ENCODE assay signal across 22 mouse cellular contexts in genomic region chr2:26264646-26265045, GRCm38 (mm10). TPM values are rescaled to one million over a fixed set of nuclear protein-coding genes. Genes with fewer than 3 reads are reported as not detected.
"Had no signal": no experiment of that assay in that cellular context is flagged by ENCODE, and none has a peak within 500 bp of the region (broad histone marks: within the 10 kb centered on the region; RNA-seq: fewer than 3 reads in every experiment).

No protein-coding gene starts in this region.

- H3K4me1 ChIP-seq: heart, embryonic 12.5 days; hindbrain, embryonic 12.5 days; liver, embryonic 13.5 days had no signal

- ATAC-seq: hindbrain, embryonic 16.5 days; inflammation-experienced regulatory T-cells, adult 6 months had no signal

- H3K9me3 ChIP-seq: heart, embryonic 10.5 days; heart, embryonic 12.5 days; hindbrain, embryonic 10.5 days; hindbrain, embryonic 12.5 days; kidney, embryonic 15.5 days; limb, embryonic 12.5 days; liver, embryonic 13.5 days had no signal

- H3K36me3 ChIP-seq: heart, embryonic 10.5 days; heart, embryonic 12.5 days; hindbrain, embryonic 10.5 days; hindbrain, embryonic 12.5 days; kidney, embryonic 15.5 days; limb, embryonic 12.5 days; liver, embryonic 13.5 days had no signal

- H3K27me3 ChIP-seq: hindbrain, embryonic 12.5 days; kidney, embryonic 15.5 days; limb, embryonic 12.5 days had no signal

- H3K4me3 ChIP-seq: gastrocnemius, adult 2 months; heart, embryonic 10.5 days; heart, embryonic 12.5 days; hindbrain, embryonic 10.5 days; hindbrain, embryonic 12.5 days; kidney, embryonic 15.5 days; layer of hippocampus, adult 2 months; limb, embryonic 12.5 days; liver, embryonic 13.5 days had no signal

- H3K4me2 ChIP-seq: heart, embryonic 12.5 days; hindbrain, embryonic 12.5 days; hindbrain, embryonic 14.5 days; kidney, embryonic 15.5 days; limb, embryonic 12.5 days; liver, embryonic 11.5 days; liver, embryonic 13.5 days had no signal

- DNase-seq: gastrocnemius, adult 2 months; gastrocnemius, postnatal 25 days; heart, adult 18-20 months; kidney, adult 11 months; kidney, adult 2 months; kidney, adult 9 months; liver; liver, embryonic 13.5 days had no signal

- H3K9ac ChIP-seq: heart, embryonic 12.5 days; hindbrain, embryonic 12.5 days; hindbrain, embryonic 14.5 days; kidney, embryonic 15.5 days; limb, embryonic 12.5 days; liver, embryonic 13.5 days had no signal

- H3K27ac ChIP-seq: gastrocnemius, adult 2 months; heart, embryonic 10.5 days; hindbrain, embryonic 10.5 days; hindbrain, embryonic 12.5 days; hindbrain, embryonic 14.5 days; kidney, embryonic 15.5 days; kidney, postnatal 0 days; layer of hippocampus, adult 2 months; limb, embryonic 12.5 days; liver, embryonic 13.5 days had no signal

RNA-seq across cellular contexts. Expression of gene Ccdc187, which starts 29.7 kb away (rescaled TPM):
- polyA plus RNA-seq: heart, embryonic 10.5 days; kidney, postnatal 0 days; limb, embryonic 12.5 days; liver, embryonic 11.5 days had no signal

RNA-seq across cellular contexts. Expression of gene Lhx3, which starts 56.6 kb away (rescaled TPM):
- polyA plus RNA-seq: heart, embryonic 12.5 days; heart, embryonic 14.5 days; heart, embryonic 16.5 days; inflammation-experienced regulatory T-cells, adult 6 months; kidney, adult 2 months; kidney, embryonic 15.5 days; kidney, postnatal 0 days; limb, embryonic 12.5 days; liver, embryonic 11.5 days; liver, embryonic 13.5 days had no signal
